Mouse (Mus musculus) liver, embryonic 16.5 days (tissue): ENCODE measurements at regions not wholly inside any gene's neighbourhood (a gene's known extent, or its start where the extent isn't known, plus 50 kb on each side); places are given as distances from the start of the nearest gene placed in this dataset.

ENCODE experiments used
- ATAC-seq: fragments of 200-750 bp; cut with Nextera tagmentation; 2 replicates; pipeline ENCODE4 v1.8.0; 2017; ENCODE audit warnings: low read depth, mild to moderate bottlenecking, moderate number of reproducible peaks, moderate library complexity
- H3K27ac ChIP-seq: fragments of 300-500 bp; sonication (generic); 2 replicates; pipeline ENCODE4 v1.5.1; 2014; ENCODE audit warnings: mild to moderate bottlenecking, low read length
- H3K27me3 ChIP-seq: fragments of 300-500 bp; sonication (generic); 2 replicates; pipeline ENCODE4 v1.6.1; 2014; ENCODE audit warnings: low read depth, low read length, mixed read lengths; ENCODE audit not compliant: control insufficient read depth, insufficient read depth
- H3K36me3 ChIP-seq: fragments of 300-500 bp; sonication (generic); 2 replicates; pipeline ENCODE4 v1.6.1; 2014; ENCODE audit warnings: mild to moderate bottlenecking; ENCODE audit not compliant: control insufficient read depth, insufficient read depth
- H3K4me1 ChIP-seq: fragments of 300-500 bp; sonication (generic); 2 replicates; pipeline ENCODE4 v1.6.1; 2014; ENCODE audit warnings: low read depth, low read length, mixed read lengths; ENCODE audit not compliant: control insufficient read depth
- H3K4me2 ChIP-seq: fragments of 300-500 bp; sonication (generic); 2 replicates; pipeline ENCODE4 v1.6.1; 2014; ENCODE audit warnings: low read depth, low read length, mixed read lengths
- H3K4me3 ChIP-seq: fragments of 300-500 bp; sonication (generic); 2 replicates; pipeline ENCODE4 v1.5.1; 2014; ENCODE audit warnings: low read depth, mild to moderate bottlenecking, low read length
- H3K9ac ChIP-seq: fragments of 300-500 bp; sonication (generic); 2 replicates; pipeline ENCODE4 v1.6.1; 2014; ENCODE audit warnings: low read depth, low read length
- H3K9me3 ChIP-seq: fragments of 300-500 bp; sonication (generic); replicated peaks from 2 replicates; pipeline ENCODE4 v1.6.1; 2016; ENCODE audit warnings: low read length; ENCODE audit not compliant: control insufficient read depth
- whole genome bisulfite sequencing: fragments of 180-500 bp; shearing (Covaris S2); extraction: QIAGEN DNeasy Blood & Tissue Kit; methylation state at CpG from one replicate; pipeline ENCODE4 v1.1.7; 2014; ENCODE audit not compliant: insufficient replicate concordance; 5-methylcytosine and 5-hydroxymethylcytosine counted together

- WGBS = 72% methylated on average over 14 of the region's 14 CpGs
- Histone ChIP-seq H3K36me3 (no peaks in the 10 kb centered on the region), H3K4me2 (no peak overlapping the region), H3K4me3 (no peak overlapping the region), H3K27ac (no peak overlapping the region), H3K4me1 (no peaks in the 10 kb centered on the region), H3K27me3 (no peaks in the 10 kb centered on the region), H3K9ac (no peak overlapping the region), H3K9me3 (no peaks in the 10 kb centered on the region)
- no peak for ATAC-seq
Observed at GRCm38 (mm10) chr4:35354046-35354445, 128.1 kb upstream of the C9orf72 start.

- Histone ChIP-seq H3K4me2 (no peak overlapping the region), H3K4me1 (no peaks in the 10 kb centered on the region), H3K9me3 (no peaks in the 10 kb centered on the region), H3K9ac (no peak overlapping the region), H3K27ac (no peak overlapping the region), H3K4me3 (no peak overlapping the region), H3K27me3 (no peaks in the 10 kb centered on the region), H3K36me3 (no peaks in the 10 kb centered on the region)
- ATAC-seq = no peak
- WGBS = 71% methylated on average over 1 of the region's 1 CpGs
Observed at GRCm38 (mm10) chr4:35352606-35353005, 126.6 kb upstream of the C9orf72 start.

- Histone ChIP-seq H3K4me3 (no peak overlapping the region), H3K27me3 (no peaks in the 10 kb centered on the region), H3K9me3 (no peaks in the 10 kb centered on the region), H3K27ac (no peak overlapping the region), H3K36me3 (no peaks in the 10 kb centered on the region), H3K9ac (no peak overlapping the region), H3K4me2 (no peak overlapping the region), H3K4me1 (no peaks in the 10 kb centered on the region)
- WGBS = 57% methylated on average over 3 of the region's 3 CpGs
- ATAC-seq = no peak
Observed at GRCm38 (mm10) chr4:35350465-35350864, 124.5 kb upstream of the C9orf72 start.

GRCm38 (mm10) chr4:35347609-35348008 is 121.6 kb upstream of the C9orf72 start:
- no peaks in the 10 kb centered on the region for H3K36me3 ChIP-seq
- no peaks in the 10 kb centered on the region for H3K27me3 ChIP-seq
- no peak for ATAC-seq
- H3K4me1 ChIP-seq = no peaks in the 10 kb centered on the region
- H3K9ac ChIP-seq = no peak overlapping the region
- H3K4me3 ChIP-seq = no peak overlapping the region
- 58% methylated on average over 3 of the region's 3 CpGs for WGBS
- H3K9me3 ChIP-seq = no peaks in the 10 kb centered on the region
- H3K4me2 ChIP-seq = no peak overlapping the region
- no peak overlapping the region for H3K27ac ChIP-seq

GRCm38 (mm10) chr4:35343751-35344150 is 117.8 kb upstream of the C9orf72 start:
- Histone ChIP-seq H3K36me3 (no peaks in the 10 kb centered on the region), H3K4me3 (no peak overlapping the region), H3K9ac (no peak overlapping the region), H3K27ac (no peak overlapping the region), H3K4me1 (no peaks in the 10 kb centered on the region), H3K27me3 (no peaks in the 10 kb centered on the region), H3K4me2 (no peak overlapping the region), H3K9me3 (no peaks in the 10 kb centered on the region)
- no peak for ATAC-seq
- 49% methylated on average over 1 of the region's 1 CpGs for WGBS

- Histone ChIP-seq H3K9me3 (no peaks in the 10 kb centered on the region), H3K9ac (no peak overlapping the region), H3K27ac (no peak overlapping the region), H3K4me1 (no peaks in the 10 kb centered on the region), H3K4me3 (no peak overlapping the region), H3K36me3 (no peaks in the 10 kb centered on the region), H3K27me3 (no peaks in the 10 kb centered on the region), H3K4me2 (no peak overlapping the region)
- 49% methylated on average over 1 of the region's 1 CpGs for WGBS
- ATAC-seq = peak; percentile 68
Observed at GRCm38 (mm10) chr4:35331161-35331560, 105.2 kb upstream of the C9orf72 start.

GRCm38 (mm10) chr4:35325300-35325699 is 99.3 kb upstream of the C9orf72 start:
- no peaks in the 10 kb centered on the region for H3K9me3 ChIP-seq
- no peaks in the 10 kb centered on the region for H3K27me3 ChIP-seq
- ATAC-seq = peak; percentile 92
- no peak overlapping the region for H3K4me2 ChIP-seq
- no peak overlapping the region for H3K4me3 ChIP-seq
- no peaks in the 10 kb centered on the region for H3K36me3 ChIP-seq
- H3K27ac ChIP-seq = no peak overlapping the region
- H3K4me1 ChIP-seq = peaks cover 2% of the 10 kb centered on the region; the same call in 1 of the 2 replicates
- H3K9ac ChIP-seq = no peak overlapping the region

- Histone ChIP-seq H3K36me3 (no peaks in the 10 kb centered on the region), H3K27ac (no peak overlapping the region), H3K4me3 (no peak overlapping the region), H3K9me3 (no peaks in the 10 kb centered on the region), H3K27me3 (no peaks in the 10 kb centered on the region), H3K9ac (no peak overlapping the region), H3K4me2 (no peak overlapping the region), H3K4me1 (peaks cover 2% of the 10 kb centered on the region; the same call in 1 of the 2 replicates)
- 55% methylated on average over 2 of the region's 2 CpGs for WGBS
- ATAC-seq = peak; percentile 59
Observed at GRCm38 (mm10) chr4:35322432-35323173, 96.6 kb upstream of the C9orf72 start.

GRCm38 (mm10) chr4:35310396-35310977 is 84.5 kb upstream of the C9orf72 start:
- Histone ChIP-seq H3K9me3 (no peaks in the 10 kb centered on the region), H3K4me1 (no peaks in the 10 kb centered on the region), H3K4me3 (no peak overlapping the region), H3K27ac (no peak overlapping the region), H3K27me3 (no peaks in the 10 kb centered on the region), H3K4me2 (no peak overlapping the region), H3K36me3 (no peaks in the 10 kb centered on the region), H3K9ac (no peak overlapping the region)
- 35% methylated on average over 5 of the region's 5 CpGs for WGBS
- ATAC-seq = no peak
